Mouse (Mus musculus) cortical plate, adult 2 months (tissue): ENCODE measurements at regions not wholly inside any gene's neighbourhood (a gene's known extent, or its start where the extent isn't known, plus 50 kb on each side); places are given as distances from the start of the nearest gene placed in this dataset.

Experiments
- CTCF ChIP-seq: fragments of 200-500 bp; IDR thresholded peaks from 2 replicates; pipeline ENCODE4 v1.5.1; 2011; ENCODE audit warnings: mild to moderate bottlenecking, control low read depth, low read length; ENCODE audit not compliant: insufficient read depth; ENCODE audit errors: extremely low read depth
- POLR2A ChIP-seq: fragments of 200-500 bp; IDR thresholded peaks from 2 replicates; pipeline ENCODE4 v1.6.1; 2011; ENCODE audit warnings: mild to moderate bottlenecking, low read length, control low read depth; ENCODE audit not compliant: insufficient read depth; ENCODE audit errors: extremely low read depth

DNA sequence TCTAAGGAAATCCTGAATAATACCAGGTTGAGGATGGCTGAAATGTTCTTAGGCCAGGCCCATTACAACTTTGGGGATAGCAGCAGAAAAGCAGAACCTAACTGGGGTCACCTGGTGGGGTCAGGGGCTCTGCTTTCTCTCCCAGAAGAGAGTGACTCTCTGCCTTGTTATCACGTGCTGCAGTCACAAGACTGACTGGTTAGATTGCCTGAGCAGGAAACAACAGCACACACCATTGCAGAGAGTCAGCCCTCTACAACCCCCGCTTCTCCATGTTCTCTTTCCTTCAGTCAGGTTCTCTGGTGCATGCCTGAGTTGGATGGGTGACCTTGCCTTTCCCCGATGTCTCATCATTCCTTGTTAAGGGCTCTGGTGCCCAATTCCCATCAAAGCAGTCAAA lies 91.2 kb upstream of the Hsd17b12 start:
- TF ChIP-seq CTCF = no peak
- no peak for TF ChIP-seq POLR2A
